Mouse (Mus musculus) liver, postnatal 0 days (tissue): ENCODE results near the gene Cd5.

ENCODE experiments used
- CTCF ChIP-seq: sonication (generic); IDR thresholded peaks from 2 replicates; pipeline ENCODE4 v1.5.1; 2016; ENCODE audit warnings: antibody characterized with exemption, low read depth
- EP300 ChIP-seq: IDR thresholded peaks from 2 replicates; pipeline ENCODE4 v1.6.1; 2016; ENCODE audit warnings: antibody characterized with exemption, low read depth, mild to moderate bottlenecking

GRCm38 (mm10) chr19:10676656-10677055 lies 62.1 kb downstream of the Cd5 start:
- TF ChIP-seq CTCF: no peak
- TF ChIP-seq EP300: no peak
